Mouse (Mus musculus) fibroblast of lung, adult 2 months (primary cell): ENCODE data around the gene Ensa.

Experiments used
- DNase-seq: peaks from one replicate; pipeline ENCODE4 v3.0.0-alpha.2; 2011; ENCODE audit warnings: low read depth

Gene Ensa

DNA sequence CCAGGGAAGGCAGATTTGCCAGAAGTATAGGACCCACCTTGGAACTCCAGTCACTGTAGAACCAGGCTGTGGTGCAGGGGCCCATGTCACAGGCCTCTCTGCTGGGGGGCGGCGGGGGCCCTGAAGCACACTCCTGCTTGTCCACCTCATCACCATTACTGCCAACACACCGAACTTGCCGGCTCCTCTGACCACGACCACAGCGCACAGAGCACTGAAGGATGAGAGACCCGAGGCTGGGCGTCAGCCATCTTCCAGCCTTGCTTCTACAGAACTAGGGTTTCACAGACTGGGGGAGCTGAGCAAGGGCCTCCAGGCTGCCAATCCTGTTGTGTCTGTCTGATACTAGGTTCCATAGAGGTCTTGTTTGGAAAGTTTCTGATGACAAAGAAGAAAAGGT is 54.8 kb downstream of the Ensa start:
- DNase-seq = no peak

DNA sequence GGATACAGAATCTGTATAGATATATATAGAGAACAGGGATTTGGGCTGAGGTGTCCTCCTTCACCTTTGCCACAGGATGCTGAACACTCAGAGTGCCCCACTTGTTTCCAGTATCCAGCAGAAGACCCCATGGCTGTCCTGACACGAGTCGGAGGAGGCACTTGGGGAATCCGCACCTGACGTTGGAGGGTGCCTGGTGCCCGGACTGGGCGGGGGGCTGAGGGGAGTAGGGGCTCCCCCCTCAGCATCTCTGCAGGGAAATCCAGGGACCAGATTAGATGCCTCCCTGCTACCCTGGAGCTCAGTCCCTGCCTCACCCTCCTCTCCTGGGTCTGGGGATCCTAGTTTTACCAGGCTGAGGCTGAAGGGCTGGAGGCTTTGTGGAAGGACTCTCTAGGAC is 55.9 kb downstream of the Ensa start:
- DNase-seq = no peak

- no peak for DNase-seq
Measured at GRCm38 (mm10) chr3:95681365-95681764, 56.6 kb downstream of the Ensa start.
